Mouse (Mus musculus): ENCODE results near the gene Tor1aip1.

DNA sequence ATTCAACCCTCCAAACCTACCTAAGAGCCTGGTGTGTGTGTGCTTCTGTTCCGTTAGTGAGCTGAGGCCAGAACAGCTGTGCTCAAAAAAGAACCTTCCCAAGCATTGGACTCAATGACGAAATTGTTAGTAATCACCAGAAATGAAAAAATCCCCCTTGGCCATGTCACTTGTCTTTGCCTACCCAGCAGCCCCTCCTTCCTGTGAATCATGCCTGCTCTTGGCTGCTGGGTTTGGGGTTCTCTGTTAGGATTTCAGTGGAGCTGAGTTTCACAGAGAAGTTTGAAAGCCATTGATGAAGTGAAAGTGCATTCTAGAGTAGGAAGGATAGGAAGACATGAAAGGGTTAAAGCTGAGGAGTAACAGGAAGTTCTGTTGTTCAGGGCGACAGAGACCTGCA is 29.9 kb upstream of the Tor1aip1 start:
- no peak for TF ChIP-seq CTCF (conservative IDR thresholded peaks at IDR 0.05 in 1 of 2, IDR thresholded peaks at IDR 0.05 in 1 of 2; ENCODE audit: low read depth in 2 of 2, low read length in 2 of 2)
- no peak for TF ChIP-seq TBP (conservative IDR thresholded peaks at IDR 0.05; ENCODE audit: low read depth, low read length)
- TF ChIP-seq UBTF (IDR thresholded peaks at IDR 0.05; ENCODE audit: low read depth, low read length): no peak
